Mouse (Mus musculus): ENCODE measurements around the gene Dnah17. TPM values are rescaled to one million over a fixed set of nuclear protein-coding genes. Genes with fewer than 3 reads are reported as not detected.

Gene Dnah17
- polyA plus RNA-seq, 1 experiment from 2014 or later, result 0.16 TPM

DNA sequence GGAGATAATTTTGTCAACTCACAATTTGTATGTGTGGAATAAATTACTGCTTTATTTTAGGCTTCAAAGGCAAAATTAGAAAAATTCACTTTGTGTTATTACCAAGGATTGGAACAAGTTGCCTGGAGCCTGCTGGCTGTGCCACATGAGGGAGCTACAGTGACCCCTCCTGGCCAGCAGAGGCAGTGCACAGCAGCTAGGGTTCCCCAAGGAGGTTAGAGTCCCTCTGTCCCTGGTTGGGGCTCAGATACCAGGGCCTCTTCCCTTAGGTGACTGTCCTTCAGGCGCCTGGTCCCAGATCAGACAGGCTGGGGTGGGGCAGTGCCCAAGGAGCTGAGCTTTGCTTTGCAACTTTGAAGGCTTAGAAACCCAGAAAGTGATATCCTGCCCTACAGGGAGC is 108.6 kb downstream of the Dnah17 start:
- Histone ChIP-seq H3K36me3 (ENCODE audit: insufficient read depth, low read length) (peaks cover 40% of the 10 kb centered on the region), H3K4me2 (replicated peaks; ENCODE audit: low read depth, low read length) (no peak overlapping the region), H3K27ac (ENCODE audit: low read length) (no peak overlapping the region), H3K27me3 (ENCODE audit: insufficient read depth, low read length) (no peaks in the 10 kb centered on the region), H3K9ac (replicated peaks; ENCODE audit: low read length) (no peak overlapping the region), H3K9me3 (ENCODE audit: low read length) (no peaks in the 10 kb centered on the region), H3K4me3 (ENCODE audit: low read length) (no peak overlapping the region), H3K4me1 (ENCODE audit: insufficient read depth, low read length) (peaks cover 19% of the 10 kb centered on the region)
- no peak for ATAC-seq (ENCODE audit: low FRiP score, low TSS enrichment)
- WGBS, result 46% methylated on average over 1 of the region's 1 CpGs

DNA sequence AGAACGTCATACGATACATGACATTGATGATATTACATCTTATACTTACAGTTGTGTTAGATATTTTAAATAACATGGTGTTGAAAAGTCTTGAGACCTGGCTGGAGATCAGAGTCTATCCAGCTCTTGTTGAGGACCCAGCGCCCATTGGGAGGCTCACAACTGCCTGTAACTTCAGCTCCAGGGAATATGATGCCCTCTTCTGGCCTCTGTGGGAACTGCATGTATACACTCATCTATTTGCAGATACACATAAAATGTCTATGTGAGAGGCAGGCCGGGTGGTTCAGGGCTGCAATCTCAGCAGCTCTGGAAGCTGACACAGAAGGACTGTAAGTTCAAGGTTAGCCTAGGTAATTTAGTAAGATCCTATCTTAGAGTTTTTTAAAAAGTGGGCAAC is 112.1 kb downstream of the Dnah17 start:
- H3K9ac ChIP-seq (replicated peaks; ENCODE audit: low read length), result no peak overlapping the region
- H3K27me3 ChIP-seq (ENCODE audit: insufficient read depth, low read length), result no peaks in the 10 kb centered on the region
- WGBS, result 96% methylated on average over 4 of the region's 4 CpGs
- H3K4me2 ChIP-seq (replicated peaks; ENCODE audit: low read depth, low read length), result no peak overlapping the region
- H3K27ac ChIP-seq (ENCODE audit: low read length), result no peak overlapping the region
- H3K4me1 ChIP-seq (ENCODE audit: insufficient read depth, low read length), result peaks cover 4% of the 10 kb centered on the region
- H3K9me3 ChIP-seq (ENCODE audit: low read length), result no peaks in the 10 kb centered on the region
- H3K36me3 ChIP-seq (ENCODE audit: insufficient read depth, low read length), result peaks cover 39% of the 10 kb centered on the region
- ATAC-seq (ENCODE audit: low FRiP score, low TSS enrichment), result no peak
- H3K4me3 ChIP-seq (ENCODE audit: low read length), result no peak overlapping the region

DNA sequence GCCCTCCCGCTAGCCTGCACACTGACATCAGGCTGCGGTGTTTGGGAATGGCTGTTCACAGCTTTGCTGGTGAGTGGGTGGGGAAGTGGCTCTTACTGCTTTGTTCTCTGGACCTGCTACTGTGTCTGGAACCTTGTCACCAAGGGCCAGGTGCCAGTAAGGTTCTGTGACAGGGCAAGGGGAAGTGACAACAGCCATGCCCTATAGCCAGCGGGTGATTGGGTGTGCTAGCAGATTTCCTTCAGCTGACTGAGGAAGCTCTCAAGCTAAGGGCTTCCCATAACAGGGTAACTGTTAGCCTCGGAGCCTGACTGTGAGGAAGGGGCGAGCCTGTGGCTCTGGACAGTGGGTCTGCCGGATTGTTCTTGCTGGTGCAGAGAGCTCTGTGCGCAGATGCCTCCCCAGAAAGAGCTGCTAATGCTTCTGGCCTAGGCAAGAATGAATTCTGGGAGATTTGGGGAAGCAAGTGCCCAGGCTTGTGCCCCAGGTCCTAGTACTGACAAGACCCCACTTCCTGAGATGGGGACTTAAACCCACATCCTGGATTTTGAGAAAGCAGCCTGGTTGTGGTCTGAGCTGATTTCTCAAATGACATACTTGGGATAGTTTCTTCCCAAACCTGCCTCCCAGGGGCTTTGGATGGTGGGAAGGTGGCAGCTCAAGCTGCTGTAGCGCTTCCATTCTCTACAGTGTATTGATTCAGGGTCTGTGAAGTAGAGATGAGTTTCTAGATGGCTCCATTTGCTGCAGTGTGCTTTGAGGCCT is 114.9 kb downstream of the Dnah17 start:
- 0 out of 2 replicates have a peak, but pooled peaks cover 12% of the 10 kb centered on the region for H3K4me1 ChIP-seq (ENCODE audit: insufficient read depth, low read length)
- H3K4me2 ChIP-seq (replicated peaks; ENCODE audit: low read depth, low read length), result no peak overlapping the region
- no peak for ATAC-seq (ENCODE audit: low FRiP score, low TSS enrichment)
- H3K27ac ChIP-seq (ENCODE audit: low read length), result no peak overlapping the region
- H3K9me3 ChIP-seq (ENCODE audit: low read length), result no peaks in the 10 kb centered on the region
- H3K4me3 ChIP-seq (ENCODE audit: low read length), result no peak overlapping the region
- no peaks in the 10 kb centered on the region for H3K27me3 ChIP-seq (ENCODE audit: insufficient read depth, low read length)
- 91% methylated on average over 8 of the region's 8 CpGs for WGBS
- H3K36me3 ChIP-seq (ENCODE audit: insufficient read depth, low read length), result peaks cover 30% of the 10 kb centered on the region
- H3K9ac ChIP-seq (replicated peaks; ENCODE audit: low read length), result no peak overlapping the region

DNA sequence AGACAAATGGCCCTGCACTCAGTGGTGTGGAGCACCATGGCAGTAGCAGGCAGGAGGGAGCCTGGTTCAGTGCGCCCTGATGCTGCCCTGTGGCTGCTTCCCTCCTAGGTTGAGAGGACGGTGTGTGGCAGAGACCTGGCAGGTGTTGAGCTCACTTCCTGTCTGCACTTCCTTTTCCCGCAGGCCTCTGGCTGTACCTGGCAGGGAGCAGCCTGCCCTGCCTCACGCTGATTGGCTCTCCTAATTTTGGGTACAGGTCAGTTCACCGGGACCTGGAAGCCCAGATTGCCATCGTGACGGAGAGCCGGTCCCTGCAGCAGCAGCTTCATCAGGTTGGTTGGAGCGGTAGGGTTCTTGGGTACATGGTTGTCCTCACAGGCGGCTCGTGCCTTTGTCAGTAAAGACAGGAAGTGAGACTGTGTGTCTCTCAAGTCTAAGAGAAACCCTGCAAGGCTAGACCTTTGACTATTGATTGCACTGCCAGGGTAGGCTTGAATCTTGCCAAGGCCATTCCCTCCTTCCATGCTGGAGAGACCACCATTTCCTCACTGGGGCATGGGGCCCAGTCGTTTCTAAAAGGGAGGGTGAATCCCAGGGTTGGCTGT is 115.9 kb downstream of the Dnah17 start:
- Histone ChIP-seq H3K4me3 (ENCODE audit: low read length) (no peak overlapping the region), H3K27ac (ENCODE audit: low read length) (no peak overlapping the region), H3K36me3 (ENCODE audit: insufficient read depth, low read length) (peaks cover 19% of the 10 kb centered on the region), H3K9ac (replicated peaks; ENCODE audit: low read length) (no peak overlapping the region), H3K4me2 (replicated peaks; ENCODE audit: low read depth, low read length) (no peak overlapping the region), H3K9me3 (ENCODE audit: low read length) (no peaks in the 10 kb centered on the region), H3K27me3 (ENCODE audit: insufficient read depth, low read length) (no peaks in the 10 kb centered on the region), H3K4me1 (ENCODE audit: insufficient read depth, low read length) (peaks cover 22% of the 10 kb centered on the region)
- WGBS, result 80% methylated on average over 12 of the region's 12 CpGs
- ATAC-seq (ENCODE audit: low FRiP score, low TSS enrichment), result no peak

DNA sequence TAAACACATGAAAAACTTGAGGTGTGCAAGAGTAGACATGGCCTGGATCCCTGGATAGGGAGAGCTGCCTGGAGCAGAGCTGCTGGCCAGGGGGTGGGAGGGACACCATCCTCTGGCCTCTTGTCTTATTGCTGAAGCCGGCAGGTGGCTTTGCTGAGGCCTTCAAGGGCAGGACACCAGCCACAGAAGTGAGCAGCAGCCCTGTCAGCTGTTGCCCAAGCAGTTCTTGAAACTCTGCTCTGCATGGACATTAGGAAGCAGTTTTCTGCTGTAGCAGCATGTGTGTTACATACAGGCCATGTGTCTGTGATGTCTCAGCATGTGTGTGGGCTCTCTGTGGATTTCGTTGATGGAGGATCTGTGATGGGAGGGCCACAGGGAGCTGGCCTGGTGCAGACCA is 117.1 kb downstream of the Dnah17 start:
- H3K9me3 ChIP-seq (ENCODE audit: low read length), result no peaks in the 10 kb centered on the region
- H3K36me3 ChIP-seq (ENCODE audit: insufficient read depth, low read length), result peaks cover 13% of the 10 kb centered on the region
- H3K4me2 ChIP-seq (replicated peaks; ENCODE audit: low read depth, low read length), result no peak overlapping the region
- no peaks in the 10 kb centered on the region for H3K27me3 ChIP-seq (ENCODE audit: insufficient read depth, low read length)
- 74% methylated on average over 2 of the region's 2 CpGs for WGBS
- H3K9ac ChIP-seq (replicated peaks; ENCODE audit: low read length), result no peak overlapping the region
- no peak overlapping the region for H3K27ac ChIP-seq (ENCODE audit: low read length)
- no peak overlapping the region for H3K4me3 ChIP-seq (ENCODE audit: low read length)
- ATAC-seq (ENCODE audit: low FRiP score, low TSS enrichment), result no peak
- H3K4me1 ChIP-seq (ENCODE audit: insufficient read depth, low read length), result peaks cover 33% of the 10 kb centered on the region

DNA sequence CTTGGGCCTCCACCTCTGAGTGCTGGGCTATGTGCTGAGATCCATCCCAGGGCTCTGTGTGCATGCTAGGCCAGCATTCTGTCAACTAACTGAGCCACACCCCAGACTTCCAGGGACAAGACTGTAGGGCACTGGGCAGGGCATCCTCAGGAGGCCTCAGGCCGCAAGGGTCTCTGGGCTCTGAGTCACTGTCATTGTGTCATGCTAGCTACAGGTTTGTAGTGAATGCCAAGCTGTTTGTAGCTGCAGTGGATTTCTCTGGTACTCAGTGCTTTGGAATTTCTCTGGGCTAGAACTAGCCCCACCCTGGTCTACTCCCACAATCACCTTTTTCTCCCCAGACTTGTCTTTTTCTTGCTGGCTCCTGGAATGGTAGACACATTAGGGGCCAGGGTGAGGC is 117.8 kb downstream of the Dnah17 start:
- H3K36me3 ChIP-seq (ENCODE audit: insufficient read depth, low read length), result 0 out of 2 replicates have a peak, but pooled peaks cover 6% of the 10 kb centered on the region
- no peak for ATAC-seq (ENCODE audit: low FRiP score, low TSS enrichment)
- no peaks in the 10 kb centered on the region for H3K9me3 ChIP-seq (ENCODE audit: low read length)
- no peaks in the 10 kb centered on the region for H3K27me3 ChIP-seq (ENCODE audit: insufficient read depth, low read length)
- no peak overlapping the region for H3K9ac ChIP-seq (replicated peaks; ENCODE audit: low read length)
- H3K4me1 ChIP-seq (ENCODE audit: insufficient read depth, low read length), result peaks cover 41% of the 10 kb centered on the region
- no peak overlapping the region for H3K4me3 ChIP-seq (ENCODE audit: low read length)
- no peak overlapping the region for H3K4me2 ChIP-seq (replicated peaks; ENCODE audit: low read depth, low read length)
- WGBS, result 88% methylated on average over 1 of the region's 1 CpGs
- H3K27ac ChIP-seq (ENCODE audit: low read length), result no peak overlapping the region

DNA sequence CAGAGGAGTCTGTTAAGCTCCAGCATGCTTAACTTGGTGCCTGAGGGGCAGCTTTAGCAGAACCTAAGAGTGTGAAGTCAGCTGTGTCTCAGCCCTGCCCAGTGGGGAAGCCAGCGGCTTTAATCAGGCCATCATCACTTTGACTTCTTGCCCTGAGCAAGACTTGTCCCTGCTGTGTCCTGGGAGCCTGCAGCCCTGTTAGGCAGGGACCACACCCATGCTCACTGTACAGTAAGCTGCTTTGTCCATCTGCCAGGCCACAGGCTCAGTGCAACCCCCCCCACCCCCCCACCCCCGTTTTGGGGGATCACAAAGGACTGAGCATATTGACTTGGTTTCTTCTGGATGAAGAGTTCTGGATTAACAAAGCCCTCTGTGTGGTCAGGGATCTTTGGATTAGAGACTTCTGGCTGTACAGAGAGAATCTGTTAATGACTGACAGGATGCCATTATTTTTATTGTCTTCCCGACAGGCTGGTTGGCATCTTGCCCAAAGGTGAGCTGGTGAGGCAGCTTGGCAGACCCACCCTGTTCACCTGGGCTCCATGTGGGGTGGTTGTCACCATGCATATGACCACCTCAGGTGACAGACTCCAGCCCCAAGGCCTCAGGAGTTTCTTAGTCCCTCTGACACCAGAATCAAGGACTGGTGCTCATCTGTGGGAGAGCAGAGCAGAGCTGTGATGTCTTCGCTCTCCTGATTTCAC is 120.4 kb downstream of the Dnah17 start:
- no peak overlapping the region for H3K4me2 ChIP-seq (replicated peaks; ENCODE audit: low read depth, low read length)
- H3K27ac ChIP-seq (ENCODE audit: low read length), result peak overlapping the region; percentile 54; the same call in 1 of the 2 replicates
- no peaks in the 10 kb centered on the region for H3K9me3 ChIP-seq (ENCODE audit: low read length)
- H3K27me3 ChIP-seq (ENCODE audit: insufficient read depth, low read length), result no peaks in the 10 kb centered on the region
- H3K4me3 ChIP-seq (ENCODE audit: low read length), result no peak overlapping the region
- H3K36me3 ChIP-seq (ENCODE audit: insufficient read depth, low read length), result peaks cover 17% of the 10 kb centered on the region
- ATAC-seq (ENCODE audit: low FRiP score, low TSS enrichment), result peak; percentile 43; the same call in 1 of the 2 replicates
- peak overlapping the region; percentile 3; the same call in 1 of the 2 replicates for H3K9ac ChIP-seq (replicated peaks; ENCODE audit: low read length)
- 45% methylated on average over 4 of the region's 4 CpGs for WGBS
- peaks cover 48% of the 10 kb centered on the region for H3K4me1 ChIP-seq (ENCODE audit: insufficient read depth, low read length)

DNA sequence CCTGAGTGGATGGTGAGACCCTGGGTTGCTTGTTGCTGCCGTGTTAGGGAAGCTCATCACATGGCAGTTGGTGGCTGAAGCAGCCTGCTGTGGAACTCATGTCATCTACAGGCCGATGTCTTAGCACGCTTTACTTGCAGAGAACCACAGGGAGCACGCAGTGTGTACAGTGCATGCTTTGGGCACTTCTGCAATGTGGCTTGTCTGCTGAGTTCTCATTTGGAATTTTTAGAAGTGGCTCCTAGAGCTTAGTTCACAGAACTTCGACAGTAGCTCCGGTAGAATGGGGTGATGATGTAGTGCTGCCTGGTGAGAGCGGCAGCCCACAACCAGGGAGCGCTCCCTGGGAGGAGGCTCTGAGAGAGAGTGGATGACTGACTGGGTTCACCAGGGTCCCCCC is 121.6 kb downstream of the Dnah17 start:
- Histone ChIP-seq H3K27ac (ENCODE audit: low read length) (no peak overlapping the region), H3K4me1 (ENCODE audit: insufficient read depth, low read length) (peaks cover 60% of the 10 kb centered on the region)
- WGBS, result 78% methylated on average over 8 of the region's 8 CpGs

DNA sequence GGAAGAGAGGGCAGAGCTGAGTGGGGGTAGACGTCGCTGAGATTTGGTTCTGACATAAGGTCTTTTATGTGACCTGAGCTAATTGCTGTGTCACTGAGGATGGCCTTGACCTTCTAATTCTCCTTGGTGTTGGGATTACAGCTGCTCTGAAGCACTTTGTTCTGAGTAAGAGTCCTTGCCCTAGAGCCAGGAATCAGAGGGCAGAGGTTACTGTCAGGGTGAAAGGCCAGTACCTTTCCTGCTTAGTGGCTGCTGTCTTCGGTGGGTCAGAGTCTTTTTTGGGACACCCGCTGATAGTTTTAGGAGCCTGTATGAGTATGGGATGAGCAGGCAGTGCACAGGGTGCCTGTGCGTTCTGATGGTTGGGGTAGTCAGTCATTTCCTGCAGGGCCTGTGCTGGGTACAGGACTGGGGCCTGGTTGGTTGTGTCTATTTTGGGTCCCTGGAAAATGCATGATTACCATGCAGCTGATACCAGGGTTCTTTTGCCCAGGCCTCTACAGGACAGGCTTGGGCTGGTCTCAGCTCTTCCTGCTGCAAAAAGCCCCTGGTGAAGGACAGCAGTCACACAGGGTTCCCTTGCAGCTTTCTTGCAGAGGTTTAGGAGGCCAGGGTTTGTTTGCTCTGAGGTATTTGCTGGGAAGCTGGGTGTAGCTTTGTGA is 122.2 kb downstream of the Dnah17 start:
- WGBS, result 51% methylated on average over 5 of the region's 5 CpGs
- no peak overlapping the region for H3K27ac ChIP-seq (ENCODE audit: low read length)

More for the DNA sequence above, 121.6 kb downstream of the Dnah17 start:
- no peak overlapping the region for H3K4me3 ChIP-seq (ENCODE audit: low read length)
- no peaks in the 10 kb centered on the region for H3K27me3 ChIP-seq (ENCODE audit: insufficient read depth, low read length)
- ATAC-seq (ENCODE audit: low FRiP score, low TSS enrichment), result no peak
- H3K4me2 ChIP-seq (replicated peaks; ENCODE audit: low read depth, low read length), result no peak overlapping the region
- H3K36me3 ChIP-seq (ENCODE audit: insufficient read depth, low read length), result peaks cover 19% of the 10 kb centered on the region
- H3K9me3 ChIP-seq (ENCODE audit: low read length), result no peaks in the 10 kb centered on the region
- no peak overlapping the region for H3K9ac ChIP-seq (replicated peaks; ENCODE audit: low read length)

More for the DNA sequence above, 122.2 kb downstream of the Dnah17 start:
- H3K4me3 ChIP-seq (ENCODE audit: low read length), result no peak overlapping the region
- peaks cover 22% of the 10 kb centered on the region for H3K36me3 ChIP-seq (ENCODE audit: insufficient read depth, low read length)
- H3K4me1 ChIP-seq (ENCODE audit: insufficient read depth, low read length), result peaks cover 65% of the 10 kb centered on the region
- H3K9me3 ChIP-seq (ENCODE audit: low read length), result no peaks in the 10 kb centered on the region
- no peak overlapping the region for H3K9ac ChIP-seq (replicated peaks; ENCODE audit: low read length)
- ATAC-seq (ENCODE audit: low FRiP score, low TSS enrichment), result no peak
- H3K4me2 ChIP-seq (replicated peaks; ENCODE audit: low read depth, low read length), result no peak overlapping the region
- no peaks in the 10 kb centered on the region for H3K27me3 ChIP-seq (ENCODE audit: insufficient read depth, low read length)

All from kidney, embryonic 16.5 days (tissue).